Mouse (Mus musculus) testis, adult 2 months (tissue): ENCODE measurements around the gene Prr19. TPM values are rescaled to one million over a fixed set of nuclear protein-coding genes. Genes with fewer than 3 reads are reported as not detected.
"Not testable (repeated sequence)": the region's sequence is repeated elsewhere in the genome, so short reads cannot be mapped to it uniquely, and the experiment has no call there.

Experiments used
- H3K27ac ChIP-seq: fragments of 200-500 bp; 2 replicates; pipeline ENCODE4 v1.5.1; 2012; ENCODE audit warnings: low read depth, low read length; ENCODE audit not compliant: control insufficient read depth, insufficient read depth
- H3K27me3 ChIP-seq: fragments of 200-500 bp; 2 replicates; pipeline ENCODE4 v1.6.1; 2012; ENCODE audit warnings: mild to moderate bottlenecking, low read length, moderate library complexity; ENCODE audit not compliant: control insufficient read depth, insufficient read depth
- H3K36me3 ChIP-seq: fragments of 200-500 bp; 2 replicates; pipeline ENCODE4 v1.6.1; 2012; ENCODE audit warnings: mild to moderate bottlenecking, low read length; ENCODE audit not compliant: control insufficient read depth, insufficient read depth
- H3K4me1 ChIP-seq: fragments of 200-500 bp; 2 replicates; pipeline ENCODE4 v1.6.1; 2012; ENCODE audit warnings: low read length; ENCODE audit not compliant: control insufficient read depth, insufficient read depth
- H3K4me3 ChIP-seq: fragments of 200-500 bp; 2 replicates; pipeline ENCODE4 v1.5.1; 2012; ENCODE audit warnings: low read depth, mild to moderate bottlenecking, low read length, moderate library complexity, mixed read lengths; ENCODE audit not compliant: control insufficient read depth
- CTCF ChIP-seq: fragments of 200-500 bp; IDR thresholded peaks from 2 replicates; pipeline ENCODE4 v1.5.1; 2012; ENCODE audit warnings: low read depth, mild to moderate bottlenecking, inconsistent platforms, low read length, moderate library complexity; ENCODE audit not compliant: control insufficient read depth, insufficient read depth, insufficient replicate concordance
- POLR2A ChIP-seq: fragments of 200-500 bp; IDR thresholded peaks from 2 replicates; pipeline ENCODE4 v1.6.1; 2012; ENCODE audit warnings: low read depth, mild to moderate bottlenecking, inconsistent platforms, low read length, moderate library complexity; ENCODE audit not compliant: control insufficient read depth
- polyA plus RNA-seq: library from polyadenylated mRNA; depleted of rRNA; stranded (reverse); fragments of >200 nt; gene quantifications from 2 replicates; pipeline ENCODE4 v1.2.3, GENCODE M21; 2012; rRNA removed

Gene Prr19
- polyA plus RNA-seq: 83.0 and 90.6 TPM in 2 replicates

DNA sequence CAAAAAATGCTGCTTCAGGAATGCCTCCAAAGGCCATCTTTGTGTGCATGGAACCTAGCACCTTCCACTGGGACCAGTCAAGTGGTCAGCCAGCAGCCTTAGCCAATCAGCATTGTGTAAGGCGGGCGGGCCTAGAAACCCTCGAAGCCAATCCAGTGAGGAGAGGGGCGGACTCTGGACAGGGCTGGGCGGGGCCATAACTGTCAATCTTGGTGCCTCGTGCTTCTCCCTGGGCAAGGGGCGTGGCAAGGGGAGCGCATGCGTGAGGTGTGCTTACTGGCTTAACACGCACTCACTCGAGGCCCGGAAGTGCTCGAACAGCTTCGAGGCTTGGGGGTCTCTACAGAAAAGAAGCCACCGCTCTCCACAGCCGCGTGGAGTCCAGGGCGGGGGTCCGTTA, at the start of gene Prr19:
Prr19 (plus strand) TSS at position 349 of the 400 bp plus-strand sequence.
- H3K4me1 ChIP-seq: peaks cover 26% of the 10 kb centered on the region
- H3K4me3 ChIP-seq: peak within 1 kb of the TSS; percentile 76
- no peaks in the 10 kb centered on the region for H3K27me3 ChIP-seq
- peaks cover 4% of the 10 kb centered on the region; the same call in 1 of the 2 replicates for H3K36me3 ChIP-seq
- TF ChIP-seq POLR2A (peak; percentile 62; the same call in 1 of the 2 replicates), CTCF (no peak)
- peak within 1 kb of the TSS; percentile 90 for H3K27ac ChIP-seq

- peaks cover 23% of the 10 kb centered on the region for H3K4me1 ChIP-seq
- no peaks in the 10 kb centered on the region for H3K36me3 ChIP-seq
- H3K27ac ChIP-seq: no peak overlapping the region; the same call in 1 of the 2 replicates
- H3K4me3 ChIP-seq: peak overlapping the region; percentile 72
- no peak for TF ChIP-seq POLR2A
- TF ChIP-seq CTCF: no peak
- no peaks in the 10 kb centered on the region for H3K27me3 ChIP-seq
Observed at GRCm38 (mm10) chr7:25251822-25252221, 49.4 kb upstream of the Prr19 start.

DNA sequence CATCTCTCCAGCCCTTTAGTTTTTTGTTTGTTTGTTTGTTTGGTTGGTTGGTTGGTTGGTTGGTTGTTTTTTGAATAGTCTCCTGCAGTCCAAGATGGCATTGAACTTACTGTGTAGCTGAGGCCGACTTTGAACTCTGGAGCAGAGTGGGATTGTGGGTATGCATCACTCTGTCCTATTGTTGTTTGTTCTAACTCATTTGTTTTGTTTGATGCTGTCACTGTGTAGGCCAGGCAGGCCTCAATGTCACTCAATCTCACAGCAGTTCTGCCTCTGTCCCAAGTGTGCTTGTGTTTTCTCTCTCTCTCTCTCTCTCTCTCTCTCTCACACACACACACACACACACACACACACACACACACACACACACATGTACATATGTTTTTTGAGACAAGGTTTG, 39.3 kb upstream of the Prr19 start:
- H3K27ac ChIP-seq: no peak overlapping the region
- no peak overlapping the region for H3K4me3 ChIP-seq
- no peaks in the 10 kb centered on the region for H3K27me3 ChIP-seq
- H3K36me3 ChIP-seq: no peaks in the 10 kb centered on the region
- peaks cover 3% of the 10 kb centered on the region for H3K4me1 ChIP-seq
- TF ChIP-seq CTCF: no peak
- TF ChIP-seq POLR2A: no peak

- Histone ChIP-seq H3K27me3 (no peaks in the 10 kb centered on the region), H3K27ac (no peak overlapping the region), H3K4me3 (no peak overlapping the region), H3K4me1 (peaks cover 14% of the 10 kb centered on the region), H3K36me3 (no peaks in the 10 kb centered on the region)
- TF ChIP-seq POLR2A: no peak
- no peak for TF ChIP-seq CTCF
Observed at GRCm38 (mm10) chr7:25263968-25264870, 37.0 kb upstream of the Prr19 start.

DNA sequence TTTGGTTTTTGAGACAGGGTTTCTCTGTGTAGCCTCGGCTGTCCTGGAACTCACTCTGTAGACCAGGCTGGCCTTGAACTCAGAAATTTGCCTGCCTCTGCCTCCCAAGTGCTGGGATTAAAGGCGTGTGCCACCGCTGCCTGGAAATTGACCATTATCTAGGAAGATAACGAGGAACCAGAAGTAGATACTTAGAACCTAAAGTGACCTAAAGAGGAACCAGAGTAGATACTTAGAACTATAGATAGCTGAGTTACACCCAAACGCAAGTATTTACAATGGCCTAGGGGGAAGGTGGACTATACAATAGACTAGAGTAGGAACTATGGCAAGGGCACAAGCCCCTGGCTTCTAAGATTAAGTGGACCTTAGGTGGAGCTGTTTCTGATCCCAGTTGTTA, 35.5 kb upstream of the Prr19 start:
- H3K27me3 ChIP-seq, H3K4me3 ChIP-seq, H3K36me3 ChIP-seq, H3K27ac ChIP-seq: not testable (repeated sequence)
- peaks cover 14% of the 10 kb centered on the region for H3K4me1 ChIP-seq

GRCm38 (mm10) chr7:25266180-25266962, 34.8 kb upstream of the Prr19 start:
- TF ChIP-seq CTCF (no peak), POLR2A (no peak)
- Histone ChIP-seq H3K36me3 (no peaks in the 10 kb centered on the region), H3K4me1 (peaks cover 14% of the 10 kb centered on the region), H3K27ac (peak overlapping the region; percentile 91), H3K4me3 (peak overlapping the region; percentile 96; the same call in 1 of the 2 replicates), H3K27me3 (no peaks in the 10 kb centered on the region)

- no peaks in the 10 kb centered on the region for H3K36me3 ChIP-seq
- peak within 1 kb of the TSS; percentile 96 for H3K4me3 ChIP-seq
- no peaks in the 10 kb centered on the region for H3K27me3 ChIP-seq
- TF ChIP-seq POLR2A (peak; percentile 62), CTCF (no peak)
- peaks cover 14% of the 10 kb centered on the region for H3K4me1 ChIP-seq
- peak within 1 kb of the TSS; percentile 100 for H3K27ac ChIP-seq
Observed at GRCm38 (mm10) chr7:25267301-25267750, 33.9 kb upstream of the Prr19 start, which contains the start of gene Cic. TSS of gene Cic (plus strand) at chr7:25267704.
